Mouse (Mus musculus): Measurements from ENCODE around the gene Tdg. TPM values are rescaled to one million over a fixed set of nuclear protein-coding genes. Genes with fewer than 3 reads are reported as not detected.
A peak's percentile ranks its signal among the peaks of the same experiment; 100 is the strongest.

Gene Tdg
- polyA plus RNA-seq, 1 experiment from 2014 or later, result 22.3 TPM

DNA sequence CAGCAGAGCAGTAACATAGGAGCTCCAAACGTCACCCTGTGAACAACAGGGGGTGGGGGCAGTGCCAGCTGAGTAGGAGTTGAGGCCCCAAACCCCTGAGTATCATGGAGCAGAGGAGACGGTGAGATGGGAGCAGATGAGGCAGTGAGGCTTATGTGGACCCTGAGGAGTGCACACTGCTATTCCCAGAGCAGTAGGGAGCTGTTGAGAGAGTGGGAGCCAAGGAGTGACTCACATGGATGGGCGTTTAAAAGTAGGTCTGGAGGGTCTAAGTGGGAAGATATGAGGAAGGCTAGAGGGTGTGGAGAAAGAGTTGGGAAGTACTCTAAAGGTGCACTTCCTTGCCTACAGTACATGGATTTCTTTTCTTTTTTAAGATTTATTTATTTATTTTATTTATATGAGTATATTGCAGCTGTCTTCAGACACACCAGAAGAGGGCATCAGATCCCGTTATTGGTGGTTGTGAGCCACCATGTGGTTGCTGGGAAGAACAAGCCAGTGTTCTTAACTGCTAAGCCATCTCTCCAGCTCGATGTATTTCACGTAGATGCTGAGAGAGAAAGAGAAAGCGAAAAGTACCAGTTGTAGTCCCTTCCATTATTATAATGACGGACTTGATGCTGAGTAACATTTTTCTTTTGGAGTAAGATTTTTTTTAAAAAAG, 9.5 kb downstream of the Tdg start:
- Histone ChIP-seq H3K36me3 (replicated peaks; ENCODE audit: insufficient read depth, low read length) (peaks cover 44% of the 10 kb centered on the region), H3K9me3 (ENCODE audit: low read length) (no peaks in the 10 kb centered on the region), H3K27ac (ENCODE audit: low read depth) (no peak overlapping the region), H3K27me3 (ENCODE audit: insufficient read depth, low read length) (no peaks in the 10 kb centered on the region), H3K4me1 (ENCODE audit: insufficient read depth) (no peaks in the 10 kb centered on the region), H3K9ac (replicated peaks) (no peak overlapping the region), H3K4me2 (ENCODE audit: low read depth, low read length) (no peak overlapping the region), H3K4me3 (ENCODE audit: low read depth, low read length) (no peak overlapping the region)
- 0 out of 2 replicates have a peak, but pooled peaks have one; percentile 2 for TF ChIP-seq CTCF (IDR thresholded peaks at IDR 0.05; ENCODE audit: low read depth)
- TF ChIP-seq EP300 (IDR thresholded peaks at IDR 0.05; ENCODE audit: low read depth), result no peak
- no peak for DNase-seq
- no peak for ATAC-seq
- 90% methylated on average over 8 of the region's 8 CpGs for WGBS (ENCODE audit: insufficient replicate concordance)

DNA sequence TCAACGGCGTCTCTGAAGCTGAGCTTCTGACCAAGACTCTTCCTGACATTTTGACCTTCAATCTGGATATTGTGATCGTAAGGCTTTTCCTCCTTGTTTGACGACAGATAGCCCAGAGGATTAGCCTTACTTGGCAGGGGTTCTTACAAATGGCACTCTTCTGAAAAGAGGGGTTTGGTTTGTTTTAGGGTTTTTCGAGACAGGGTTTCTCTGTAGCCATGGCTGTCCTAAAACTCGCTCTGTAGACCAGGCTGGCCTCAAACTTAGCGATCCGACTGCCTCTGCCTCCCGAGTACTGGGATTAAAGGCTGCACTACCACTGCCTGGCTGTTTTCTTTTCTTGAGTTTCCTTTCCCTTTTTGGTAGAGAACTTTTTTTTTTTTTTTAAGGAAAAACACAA, 11.9 kb downstream of the Tdg start:
- 88% methylated on average over 9 of the region's 9 CpGs for WGBS (ENCODE audit: insufficient replicate concordance)
- TF ChIP-seq EP300 (IDR thresholded peaks at IDR 0.05; ENCODE audit: low read depth) (no peak), CTCF (IDR thresholded peaks at IDR 0.05; ENCODE audit: low read depth) (no peak)
- Histone ChIP-seq H3K4me2 (ENCODE audit: low read depth, low read length) (no peak overlapping the region), H3K27me3 (ENCODE audit: insufficient read depth, low read length) (no peaks in the 10 kb centered on the region), H3K4me1 (ENCODE audit: insufficient read depth) (no peaks in the 10 kb centered on the region), H3K4me3 (ENCODE audit: low read depth, low read length) (no peak overlapping the region), H3K9ac (replicated peaks) (no peak overlapping the region), H3K9me3 (ENCODE audit: low read length) (no peaks in the 10 kb centered on the region), H3K36me3 (replicated peaks; ENCODE audit: insufficient read depth, low read length) (peaks cover 55% of the 10 kb centered on the region), H3K27ac (ENCODE audit: low read depth) (no peak overlapping the region)
- DNase-seq, result no peak
- no peak for ATAC-seq

DNA sequence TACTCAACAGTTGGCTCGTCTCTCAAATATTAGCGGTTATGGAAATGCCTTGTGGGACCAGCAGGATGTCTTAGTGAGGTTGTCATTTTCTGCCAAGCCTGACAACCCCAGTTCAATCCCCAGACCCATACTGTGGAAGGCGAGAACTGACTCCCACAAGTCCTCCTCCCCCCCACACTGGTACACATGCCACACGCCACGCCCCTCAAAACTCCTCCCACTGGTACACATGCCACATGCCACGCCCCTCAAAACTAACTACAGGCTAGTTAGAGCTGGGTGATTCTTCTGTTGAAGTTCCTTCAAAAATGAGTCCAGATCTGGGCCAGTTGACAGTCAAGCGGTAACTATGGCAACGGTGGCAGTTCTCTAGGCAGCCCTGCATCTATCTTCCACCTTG, 16.5 kb downstream of the Tdg start:
- H3K27ac ChIP-seq (ENCODE audit: low read depth), result no peak overlapping the region
- peaks cover 53% of the 10 kb centered on the region for H3K36me3 ChIP-seq (replicated peaks; ENCODE audit: insufficient read depth, low read length)
- ATAC-seq, result no peak

DNA sequence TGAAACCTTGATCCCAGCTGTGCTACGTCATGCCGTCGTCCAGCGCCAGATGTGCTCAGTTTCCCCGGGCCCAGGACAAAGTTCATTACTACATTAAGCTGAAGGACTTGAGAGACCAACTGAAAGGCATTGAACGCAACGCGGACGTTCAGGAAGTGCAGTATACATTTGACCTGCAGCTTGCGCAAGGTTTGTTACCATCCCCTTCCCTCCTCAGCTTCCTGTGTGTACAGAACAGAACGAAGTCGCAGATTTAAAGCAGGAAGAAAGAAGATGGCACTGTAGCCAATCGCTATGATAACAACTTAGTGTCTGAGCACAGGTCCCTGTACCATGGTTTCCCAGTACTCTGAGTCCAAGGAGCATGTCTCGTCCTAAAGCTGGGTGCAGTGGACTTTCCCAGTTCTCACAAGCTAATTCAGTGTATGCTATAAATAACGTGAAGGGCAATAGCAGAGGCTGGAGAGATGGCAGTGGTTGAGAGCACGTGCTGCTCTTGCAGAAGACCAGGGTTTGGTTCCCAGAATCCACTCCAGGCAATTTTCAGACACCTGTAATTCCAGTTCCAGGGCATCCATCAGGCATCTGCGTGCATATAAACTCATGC, 17.7 kb downstream of the Tdg start:
- Histone ChIP-seq H3K4me1 (ENCODE audit: insufficient read depth) (no peaks in the 10 kb centered on the region), H3K27me3 (ENCODE audit: insufficient read depth, low read length) (no peaks in the 10 kb centered on the region), H3K27ac (ENCODE audit: low read depth) (no peak overlapping the region), H3K4me2 (ENCODE audit: low read depth, low read length) (0 out of 2 replicates have a peak overlapping the region, but pooled peaks have one; percentile 22), H3K9me3 (ENCODE audit: low read length) (no peaks in the 10 kb centered on the region), H3K4me3 (ENCODE audit: low read depth, low read length) (no peak overlapping the region), H3K9ac (replicated peaks) (no peak overlapping the region), H3K36me3 (replicated peaks; ENCODE audit: insufficient read depth, low read length) (peaks cover 46% of the 10 kb centered on the region)
- WGBS (ENCODE audit: insufficient replicate concordance), result 65% methylated on average over 17 of the region's 17 CpGs
- peak; percentile 43; the same call in 1 of the 2 replicates for ATAC-seq
- TF ChIP-seq EP300 (IDR thresholded peaks at IDR 0.05; ENCODE audit: low read depth), result no peak
- no peak for TF ChIP-seq CTCF (IDR thresholded peaks at IDR 0.05; ENCODE audit: low read depth)
- DNase-seq, result no peak

More for the DNA sequence above, 16.5 kb downstream of the Tdg start:
- H3K4me1 ChIP-seq (ENCODE audit: insufficient read depth), result no peaks in the 10 kb centered on the region
- no peak for DNase-seq
- H3K9ac ChIP-seq (replicated peaks), result no peak overlapping the region
- no peak overlapping the region for H3K4me3 ChIP-seq (ENCODE audit: low read depth, low read length)
- H3K4me2 ChIP-seq (ENCODE audit: low read depth, low read length), result no peak overlapping the region
- WGBS (ENCODE audit: insufficient replicate concordance), result 84% methylated on average over 8 of the region's 8 CpGs
- TF ChIP-seq EP300 (IDR thresholded peaks at IDR 0.05; ENCODE audit: low read depth) (no peak), CTCF (IDR thresholded peaks at IDR 0.05; ENCODE audit: low read depth) (no peak)
- H3K9me3 ChIP-seq (ENCODE audit: low read length), result no peaks in the 10 kb centered on the region
- no peaks in the 10 kb centered on the region for H3K27me3 ChIP-seq (ENCODE audit: insufficient read depth, low read length)

DNA sequence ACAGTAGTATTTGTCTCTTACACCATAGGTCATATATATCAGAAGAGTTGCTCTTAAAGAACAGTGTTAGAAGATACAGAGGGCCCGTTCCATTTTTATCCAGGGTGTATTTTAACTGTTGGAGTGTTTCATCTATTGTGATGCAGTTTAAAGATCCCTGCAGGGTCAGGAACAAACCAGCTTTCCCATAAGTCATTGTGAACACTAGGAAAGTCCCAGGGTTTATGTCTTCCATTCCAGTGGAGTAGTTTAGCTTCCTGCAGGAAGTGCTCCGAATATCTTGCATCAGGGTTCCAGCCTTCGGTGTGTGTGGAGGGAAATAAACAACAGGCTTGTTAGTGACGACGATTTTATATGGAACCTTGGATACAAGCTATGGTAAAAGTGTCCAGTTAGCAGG, 21.6 kb downstream of the Tdg start:
- H3K9me3 ChIP-seq (ENCODE audit: low read length), result no peaks in the 10 kb centered on the region
- peaks cover 25% of the 10 kb centered on the region for H3K36me3 ChIP-seq (replicated peaks; ENCODE audit: insufficient read depth, low read length)
- no peaks in the 10 kb centered on the region for H3K4me1 ChIP-seq (ENCODE audit: insufficient read depth)
- no peak overlapping the region for H3K9ac ChIP-seq (replicated peaks)
- no peak overlapping the region for H3K27ac ChIP-seq (ENCODE audit: low read depth)
- no peak overlapping the region for H3K4me3 ChIP-seq (ENCODE audit: low read depth, low read length)
- no peaks in the 10 kb centered on the region for H3K27me3 ChIP-seq (ENCODE audit: insufficient read depth, low read length)
- H3K4me2 ChIP-seq (ENCODE audit: low read depth, low read length), result no peak overlapping the region
- TF ChIP-seq CTCF (IDR thresholded peaks at IDR 0.05; ENCODE audit: low read depth), result no peak
- no peak for TF ChIP-seq EP300 (IDR thresholded peaks at IDR 0.05; ENCODE audit: low read depth)
- WGBS (ENCODE audit: insufficient replicate concordance), result 75% methylated on average over 5 of the region's 5 CpGs
- DNase-seq (no peak), ATAC-seq (no peak)

DNA sequence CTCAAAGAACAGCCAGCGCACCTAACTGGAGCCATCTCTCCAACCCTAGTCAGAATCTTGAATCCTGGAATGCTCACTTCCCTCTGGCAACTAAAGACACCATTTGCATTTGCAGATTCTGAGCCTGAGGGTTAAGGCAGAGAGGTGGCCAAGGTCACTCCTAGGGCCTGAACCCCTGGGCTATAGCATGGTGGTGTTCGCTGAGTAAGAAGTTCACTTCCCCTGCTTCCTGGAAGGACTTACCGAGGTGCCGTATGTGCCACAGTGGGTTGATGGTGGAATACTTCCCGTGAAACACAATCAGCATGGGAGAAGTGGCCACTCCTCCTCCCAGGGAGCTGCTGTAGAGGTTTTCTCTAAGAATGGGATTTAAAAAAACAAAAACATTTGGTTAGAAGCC, 23.0 kb downstream of the Tdg start:
- no peak overlapping the region for H3K9ac ChIP-seq (replicated peaks)
- H3K27ac ChIP-seq (ENCODE audit: low read depth), result no peak overlapping the region
- no peak overlapping the region for H3K4me2 ChIP-seq (ENCODE audit: low read depth, low read length)
- TF ChIP-seq CTCF (IDR thresholded peaks at IDR 0.05; ENCODE audit: low read depth) (no peak), EP300 (IDR thresholded peaks at IDR 0.05; ENCODE audit: low read depth) (no peak)
- 56% methylated on average over 5 of the region's 5 CpGs for WGBS (ENCODE audit: insufficient replicate concordance)
- no peaks in the 10 kb centered on the region for H3K27me3 ChIP-seq (ENCODE audit: insufficient read depth, low read length)
- DNase-seq, result no peak
- H3K9me3 ChIP-seq (ENCODE audit: low read length), result no peaks in the 10 kb centered on the region
- no peak overlapping the region for H3K4me3 ChIP-seq (ENCODE audit: low read depth, low read length)
- ATAC-seq, result no peak
- H3K36me3 ChIP-seq (replicated peaks; ENCODE audit: insufficient read depth, low read length), result peaks cover 12% of the 10 kb centered on the region; the same call in 1 of the 2 replicates
- H3K4me1 ChIP-seq (ENCODE audit: insufficient read depth), result no peaks in the 10 kb centered on the region
